Mouse (Mus musculus) kidney, postnatal 0 days (tissue): ENCODE data around the gene Apbb1ip. TPM values are rescaled to one million over a fixed set of nuclear protein-coding genes. Genes with fewer than 3 reads are reported as not detected.

Experiments used
- ATAC-seq: fragments of 200-750 bp; cut with Nextera tagmentation; replicated peaks from 2 replicates; pipeline ENCODE4 v1.8.0; 2017; ENCODE audit warnings: low read depth, moderate number of reproducible peaks, moderate TSS enrichment, moderate library complexity; ENCODE audit not compliant: low FRiP score
- DNase-seq: peaks from one replicate; pipeline ENCODE4 v3.0.0-alpha.2; 2016; ENCODE audit warnings: low spot score
- H3K27ac ChIP-seq: fragments of 300-500 bp; sonication (generic); 2 replicates; pipeline ENCODE4 v1.5.1; 2014; ENCODE audit warnings: mild to moderate bottlenecking
- H3K27me3 ChIP-seq: fragments of 300-500 bp; sonication (generic); 2 replicates; pipeline ENCODE4 v1.6.1; 2014; ENCODE audit warnings: low read length, mixed read lengths; ENCODE audit not compliant: insufficient read depth
- H3K36me3 ChIP-seq: fragments of 300-500 bp; sonication (generic); 2 replicates; pipeline ENCODE4 v1.6.1; 2014; ENCODE audit warnings: low read length, mixed read lengths; ENCODE audit not compliant: insufficient read depth
- H3K4me1 ChIP-seq: fragments of 300-500 bp; sonication (generic); replicated peaks from 2 replicates; pipeline ENCODE4 v1.6.1; 2014; ENCODE audit warnings: antibody characterized with exemption, low read length, mixed read lengths; ENCODE audit not compliant: insufficient read depth
- H3K4me2 ChIP-seq: fragments of 300-500 bp; sonication (generic); 2 replicates; pipeline ENCODE4 v1.6.1; 2014; ENCODE audit warnings: mild to moderate bottlenecking, low read length, moderate library complexity, mixed read lengths
- H3K4me3 ChIP-seq: fragments of 300-500 bp; sonication (generic); replicated peaks from 2 replicates; pipeline ENCODE4 v1.5.1; 2014; ENCODE audit warnings: low read depth, low read length
- H3K9ac ChIP-seq: fragments of 300-500 bp; sonication (generic); 2 replicates; pipeline ENCODE4 v1.6.1; 2014; ENCODE audit warnings: low read depth, low read length
- H3K9me3 ChIP-seq: fragments of 300-500 bp; sonication (generic); replicated peaks from 2 replicates; pipeline ENCODE4 v1.6.1; 2016; ENCODE audit warnings: low read length, inconsistent platforms, mixed read lengths
- CTCF ChIP-seq: IDR thresholded peaks from 2 replicates; pipeline ENCODE4 v1.5.1; 2016; ENCODE audit warnings: antibody characterized with exemption, low read depth, mild to moderate bottlenecking, moderate library complexity
- WGBS: fragments of 180-500 bp; shearing (Covaris S2); extraction: QIAGEN DNeasy Blood & Tissue Kit; methylation state at CpG from one replicate; pipeline ENCODE4 v1.1.7; 2014; 5-methylcytosine and 5-hydroxymethylcytosine counted together
- polyA plus RNA-seq: library from polyadenylated mRNA; unstranded; fragments of >200 nt; fragmentation: Nextera tagmentation; extraction: Ambion mirVana; gene quantifications from 2 replicates; pipeline ENCODE4 v1.2.1, GENCODE M21; 2015

Gene Apbb1ip
- polyA plus RNA-seq, 1 experiment from 2014 or later, result 2.9 TPM

- H3K27me3 ChIP-seq, result no peaks in the 10 kb centered on the region
- WGBS, result 91% methylated on average over 2 of the region's 2 CpGs
- ATAC-seq, result no peak
- no peaks in the 10 kb centered on the region for H3K36me3 ChIP-seq
- TF ChIP-seq CTCF, result no peak
- no peak overlapping the region for H3K4me2 ChIP-seq
- no peak for DNase-seq
- H3K9ac ChIP-seq, result no peak overlapping the region
- no peaks in the 10 kb centered on the region for H3K4me1 ChIP-seq
- no peaks in the 10 kb centered on the region for H3K9me3 ChIP-seq
- no peak overlapping the region for H3K27ac ChIP-seq
- no peak overlapping the region for H3K4me3 ChIP-seq
Observed at GRCm38 (mm10) chr2:22788658-22789057, 14.8 kb downstream of the Apbb1ip start.

DNA sequence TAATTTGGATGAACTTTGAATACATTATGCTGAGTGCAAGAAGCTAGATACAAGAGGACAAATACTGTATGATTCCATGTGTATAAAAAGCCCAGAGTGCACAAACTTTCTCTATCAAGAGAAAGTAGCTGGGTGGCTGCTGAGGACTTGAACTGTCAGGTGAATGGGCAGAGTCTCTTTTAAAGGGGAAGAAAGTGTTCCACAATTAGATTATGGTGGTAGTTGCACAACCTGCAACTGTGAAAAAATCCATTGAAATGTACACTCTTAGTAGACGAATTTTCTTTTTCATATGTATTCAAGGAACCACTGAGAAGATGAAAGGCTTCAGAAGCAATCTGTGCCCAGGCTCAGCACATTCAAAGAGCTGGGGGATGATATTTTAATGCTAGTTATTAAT is 15.7 kb downstream of the Apbb1ip start:
- Histone ChIP-seq H3K27me3 (no peaks in the 10 kb centered on the region), H3K9me3 (no peaks in the 10 kb centered on the region), H3K27ac (no peak overlapping the region), H3K4me2 (no peak overlapping the region), H3K4me3 (no peak overlapping the region), H3K9ac (no peak overlapping the region), H3K4me1 (no peaks in the 10 kb centered on the region), H3K36me3 (no peaks in the 10 kb centered on the region)
- no peak for DNase-seq
- TF ChIP-seq CTCF, result no peak
- WGBS, result 46% methylated on average over 1 of the region's 1 CpGs
- no peak for ATAC-seq

DNA sequence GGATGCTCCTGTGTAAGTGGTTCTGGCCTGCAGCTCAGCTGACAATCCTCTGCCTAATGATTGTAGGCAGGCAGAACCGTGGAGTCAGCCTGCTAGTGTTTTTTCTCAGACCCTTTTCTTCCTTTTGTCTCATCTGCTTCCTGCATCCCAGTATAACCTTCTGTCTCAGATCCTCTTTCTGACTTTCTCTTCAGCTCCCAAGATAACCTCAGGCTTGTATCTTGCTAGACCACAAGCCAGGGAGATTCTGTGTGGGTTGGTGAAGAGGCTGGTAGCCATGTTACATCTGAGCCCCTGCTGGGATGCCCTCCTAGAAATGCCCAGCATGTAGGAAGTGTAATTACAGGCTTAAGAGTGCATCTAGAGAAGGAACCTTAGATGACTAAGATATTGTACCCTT is 16.5 kb downstream of the Apbb1ip start:
- H3K27me3 ChIP-seq, result no peaks in the 10 kb centered on the region
- no peak overlapping the region for H3K27ac ChIP-seq
- no peak overlapping the region for H3K9ac ChIP-seq
- DNase-seq (no peak), ATAC-seq (no peak)
- 25% methylated on average over 1 of the region's 1 CpGs for WGBS
- no peaks in the 10 kb centered on the region for H3K4me1 ChIP-seq
- no peak for TF ChIP-seq CTCF
- no peak overlapping the region for H3K4me3 ChIP-seq
- no peaks in the 10 kb centered on the region for H3K36me3 ChIP-seq
- H3K4me2 ChIP-seq, result no peak overlapping the region
- H3K9me3 ChIP-seq, result no peaks in the 10 kb centered on the region

GRCm38 (mm10) chr2:22795087-22795486 is 21.2 kb downstream of the Apbb1ip start:
- Histone ChIP-seq H3K4me2 (no peak overlapping the region), H3K4me1 (no peaks in the 10 kb centered on the region), H3K9ac (no peak overlapping the region), H3K36me3 (no peaks in the 10 kb centered on the region), H3K27ac (no peak overlapping the region), H3K4me3 (no peak overlapping the region), H3K27me3 (no peaks in the 10 kb centered on the region), H3K9me3 (no peaks in the 10 kb centered on the region)
- no peak for TF ChIP-seq CTCF
- DNase-seq, result no peak
- WGBS, result 74% methylated on average over 3 of the region's 3 CpGs
- ATAC-seq, result no peak

DNA sequence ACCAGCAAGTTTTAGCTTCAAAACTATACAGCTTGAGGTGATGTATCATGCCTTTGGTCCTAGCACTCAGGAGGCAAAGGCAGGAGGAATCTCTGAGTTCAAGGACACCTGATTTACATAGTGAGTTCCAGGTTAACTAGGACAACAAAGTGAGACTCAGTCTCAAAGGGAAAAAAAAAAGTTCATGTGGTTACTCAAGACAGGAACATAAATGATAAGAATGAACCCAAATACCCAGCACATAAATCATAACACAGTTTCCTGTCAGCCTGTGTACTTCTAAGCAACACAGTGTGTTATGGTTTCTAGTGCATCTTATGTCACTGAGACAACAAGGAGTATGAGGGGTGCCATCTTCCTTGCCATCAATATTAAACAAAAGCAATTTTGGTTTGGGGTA is 22.6 kb downstream of the Apbb1ip start:
- DNase-seq (no peak), ATAC-seq (no peak)
- H3K27me3 ChIP-seq, result no peaks in the 10 kb centered on the region
- no peak overlapping the region for H3K4me3 ChIP-seq
- H3K4me1 ChIP-seq, result no peaks in the 10 kb centered on the region
- no peak overlapping the region for H3K9ac ChIP-seq
- TF ChIP-seq CTCF, result no peak
- no peak overlapping the region for H3K27ac ChIP-seq
- H3K4me2 ChIP-seq, result no peak overlapping the region
- H3K36me3 ChIP-seq, result no peaks in the 10 kb centered on the region
- no peaks in the 10 kb centered on the region for H3K9me3 ChIP-seq

- Histone ChIP-seq H3K9ac (no peak overlapping the region), H3K36me3 (no peaks in the 10 kb centered on the region), H3K4me2 (no peak overlapping the region), H3K4me1 (no peaks in the 10 kb centered on the region), H3K9me3 (no peaks in the 10 kb centered on the region), H3K4me3 (no peak overlapping the region), H3K27ac (no peak overlapping the region), H3K27me3 (no peaks in the 10 kb centered on the region)
- no peak for TF ChIP-seq CTCF
- DNase-seq (no peak), ATAC-seq (no peak)
- 83% methylated on average over 2 of the region's 2 CpGs for WGBS
Observed at GRCm38 (mm10) chr2:22799430-22800041, 25.6 kb downstream of the Apbb1ip start.

GRCm38 (mm10) chr2:22805589-22805988 is 31.7 kb downstream of the Apbb1ip start:
- DNase-seq (no peak), ATAC-seq (no peak)
- 62% methylated on average over 2 of the region's 2 CpGs for whole genome bisulfite sequencing
- no peaks in the 10 kb centered on the region for H3K4me1 ChIP-seq
- TF ChIP-seq CTCF, result no peak
- H3K27me3 ChIP-seq, result no peaks in the 10 kb centered on the region
- no peak overlapping the region for H3K4me2 ChIP-seq
- H3K9me3 ChIP-seq, result no peaks in the 10 kb centered on the region
- no peak overlapping the region for H3K4me3 ChIP-seq
- no peak overlapping the region for H3K27ac ChIP-seq
- no peaks in the 10 kb centered on the region for H3K36me3 ChIP-seq
- no peak overlapping the region for H3K9ac ChIP-seq
